Mouse (Mus musculus): ENCODE data around the gene Snx30.

DNA sequence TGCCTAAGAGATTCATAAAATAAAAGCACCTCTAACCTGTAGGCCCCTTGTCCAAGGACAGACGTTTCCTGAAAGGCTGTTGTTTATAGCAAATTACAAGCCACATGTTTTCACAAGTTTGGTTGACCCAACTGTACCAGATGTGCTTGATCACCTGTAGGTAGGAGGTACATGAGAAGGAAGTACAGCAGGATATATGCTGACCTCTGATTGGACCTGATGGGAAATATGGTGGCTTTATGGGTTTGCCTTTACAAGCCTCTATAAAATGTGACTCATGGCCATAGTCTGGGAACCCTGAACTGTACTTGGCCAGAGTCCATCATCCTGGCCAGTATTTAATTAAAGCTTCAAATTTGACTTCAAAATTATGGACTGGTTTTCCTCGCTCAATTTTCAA is 131.9 kb downstream of the Snx30 start:
- TF ChIP-seq CTCF (IDR thresholded peaks at IDR 0.05; ENCODE audit: low read depth, low read length): no peak
- no peak for TF ChIP-seq POLR2A (IDR thresholded peaks at IDR 0.05; ENCODE audit: extremely low read depth, insufficient read depth, low read length)

Data from liver, adult 2 months (tissue).